In the genomic region with DNA sequence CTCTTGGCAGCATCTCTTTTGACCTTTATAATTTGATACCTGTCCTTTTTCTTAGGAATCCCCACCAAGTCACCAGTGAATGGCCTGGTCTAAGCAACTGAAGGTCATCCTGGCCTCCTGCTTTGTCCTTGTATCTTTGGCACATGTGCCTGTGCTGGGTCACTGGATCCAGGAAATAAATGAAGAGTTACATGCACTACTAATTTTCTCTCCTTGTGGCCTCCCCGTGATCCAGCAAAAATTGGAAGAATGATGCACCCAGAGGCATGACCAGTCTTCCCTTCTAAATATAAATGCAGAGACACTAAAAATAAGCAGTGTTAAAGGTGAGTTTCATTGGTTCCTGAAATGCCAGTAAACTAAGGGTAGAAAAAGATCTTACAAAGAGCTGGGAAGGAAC, we compare ENCODE assay signal across 20 mouse cellular contexts.
DNase-seq lines count a peak whose midpoint lies in the region; ATAC-seq and TF ChIP-seq lines count a peak whose summit lies in the region.
"Had no signal": no experiment of that assay in that cellular context is flagged by ENCODE, and none has a peak within 500 bp of the region (broad histone marks: within the 10 kb centered on the region; RNA-seq: fewer than 3 reads in every experiment).

No protein-coding gene starts in this region.

- no peaks in the 10 kb centered on the region for H3K9me3 ChIP-seq in heart, embryonic 10.5 days
- no peaks in the 10 kb centered on the region for H3K9me3 ChIP-seq in heart, postnatal 0 days (replicated peaks; ENCODE audit: control insufficient read depth, low read length)
- H3K9me3 ChIP-seq in forebrain, embryonic 14.5 days (replicated peaks; ENCODE audit: control insufficient read depth, low read length), result no peaks in the 10 kb centered on the region
- H3K9me3 ChIP-seq: hindbrain, embryonic 13.5 days; limb, embryonic 13.5 days; liver, embryonic 13.5 days; neural tube, embryonic 15.5 days had no signal

- DNase-seq in gastrocnemius, adult 18-20 months (ENCODE audit: low spot score), result peak; percentile 75
- DNase-seq in gastrocnemius, postnatal 36 days, result no peak
- DNase-seq in heart, adult 8-10 months (ENCODE audit: low spot score), result peak; percentile 72
- DNase-seq in heart, embryonic 10.5 days (ENCODE audit: low spot score), result no peak
- peak; percentile 16 for DNase-seq in adrenal gland, postnatal 10 days
- DNase-seq in heart, postnatal 0 days (ENCODE audit: low spot score), result no peak
- DNase-seq in forebrain, embryonic 14.5 days (ENCODE audit: low spot score), result no peak
- no peak for DNase-seq in Muller cell, postnatal 12 days (ENCODE audit: inconsistent ontology term)
- DNase-seq: cerebellum, adult 8-10 months; liver, embryonic 13.5 days; lung, embryonic 14.5 days; lung, postnatal 36 days; spleen, adult 18-20 months; thymus, postnatal 36 days had no signal

- H3K4me2 ChIP-seq in heart, postnatal 0 days (ENCODE audit: low read depth, low read length), result no peak overlapping the region
- H3K4me2 ChIP-seq in forebrain, embryonic 14.5 days (ENCODE audit: low read length), result no peak overlapping the region
- H3K4me2 ChIP-seq: hindbrain, embryonic 13.5 days; limb, embryonic 13.5 days; liver, embryonic 13.5 days; lung, embryonic 14.5 days; neural tube, embryonic 15.5 days had no signal

- no peaks in the 10 kb centered on the region for H3K27me3 ChIP-seq in heart, embryonic 10.5 days (ENCODE audit: insufficient read depth, poor library complexity, severe bottlenecking)
- no peaks in the 10 kb centered on the region for H3K27me3 ChIP-seq in heart, postnatal 0 days (ENCODE audit: control insufficient read depth, insufficient read depth, low read length)
- no peaks in the 10 kb centered on the region for H3K27me3 ChIP-seq in forebrain, embryonic 14.5 days (replicated peaks; ENCODE audit: control insufficient read depth, insufficient read depth, low read length)
- H3K27me3 ChIP-seq: CH12.LX; hindbrain, embryonic 13.5 days; limb, embryonic 13.5 days; liver, embryonic 13.5 days; neural tube, embryonic 15.5 days had no signal

- intact Hi-C loops in gastrocnemius, postnatal 36 days (cut with DNase I), result no loop called here

- no peak overlapping the region for H3K4me3 ChIP-seq in heart, embryonic 10.5 days
- no peak overlapping the region for H3K4me3 ChIP-seq in heart, postnatal 0 days (ENCODE audit: low read depth, low read length)
- no peak overlapping the region for H3K4me3 ChIP-seq in forebrain, embryonic 14.5 days (ENCODE audit: low read depth, low read length)
- H3K4me3 ChIP-seq: hindbrain, embryonic 13.5 days; limb, embryonic 13.5 days; liver, embryonic 13.5 days; neural tube, embryonic 15.5 days had no signal

- no peak overlapping the region for H3K9ac ChIP-seq in heart, postnatal 0 days (replicated peaks; ENCODE audit: low read depth, low read length)
- H3K9ac ChIP-seq in forebrain, embryonic 14.5 days (ENCODE audit: low read length), result no peak overlapping the region
- H3K9ac ChIP-seq: hindbrain, embryonic 13.5 days; limb, embryonic 13.5 days; liver, embryonic 13.5 days; lung, embryonic 14.5 days; neural tube, embryonic 15.5 days had no signal

- H3K36me3 ChIP-seq in heart, embryonic 10.5 days, result no peaks in the 10 kb centered on the region
- no peaks in the 10 kb centered on the region for H3K36me3 ChIP-seq in heart, postnatal 0 days (replicated peaks; ENCODE audit: control insufficient read depth, insufficient read depth, low read length)
- H3K36me3 ChIP-seq in forebrain, embryonic 14.5 days (ENCODE audit: control insufficient read depth, insufficient read depth, low read length), result no peaks in the 10 kb centered on the region
- H3K36me3 ChIP-seq: hindbrain, embryonic 13.5 days; limb, embryonic 13.5 days; liver, embryonic 13.5 days; neural tube, embryonic 15.5 days had no signal

- 73% methylated on average over 1 of the region's 1 CpGs for WGBS in heart, embryonic 10.5 days
- WGBS in heart, postnatal 0 days, result 66% methylated on average over 1 of the region's 1 CpGs
- WGBS in forebrain, embryonic 14.5 days, result 82% methylated on average over 1 of the region's 1 CpGs

- TF ChIP-seq CTCF in heart, postnatal 0 days (IDR thresholded peaks at IDR 0.05; ENCODE audit: low read depth), result no peak

- no peak overlapping the region for H3K27ac ChIP-seq in heart, embryonic 10.5 days
- peak overlapping the region; percentile 3 for H3K27ac ChIP-seq in heart, postnatal 0 days (ENCODE audit: low read depth)
- H3K27ac ChIP-seq in forebrain, embryonic 14.5 days (ENCODE audit: low read depth, low read length), result no peak overlapping the region
- H3K27ac ChIP-seq: hindbrain, embryonic 13.5 days; limb, embryonic 13.5 days; liver, embryonic 13.5 days; neural tube, embryonic 15.5 days had no signal

- no peaks in the 10 kb centered on the region for H3K4me1 ChIP-seq in heart, embryonic 10.5 days
- H3K4me1 ChIP-seq in heart, postnatal 0 days (ENCODE audit: control insufficient read depth, insufficient read depth), result peaks cover 13% of the 10 kb centered on the region; the same call in 1 of the 2 replicates
- H3K4me1 ChIP-seq in forebrain, embryonic 14.5 days (ENCODE audit: control insufficient read depth, insufficient read depth, low read length), result no peaks in the 10 kb centered on the region
- H3K4me1 ChIP-seq: hindbrain, embryonic 13.5 days; limb, embryonic 13.5 days; liver, embryonic 13.5 days; neural tube, embryonic 15.5 days had no signal

- 0 out of 2 replicates have a peak, but pooled peaks have one; percentile 20 for ATAC-seq in heart, postnatal 0 days (ENCODE audit: insufficient read depth, low read depth)
- no peak for ATAC-seq in forebrain, embryonic 14.5 days
- ATAC-seq: inflammation-experienced regulatory T-cells, adult 6 months; midbrain, embryonic 16.5 days had no signal

- no peak for TF ChIP-seq EP300 in heart, postnatal 0 days (IDR thresholded peaks at IDR 0.05; ENCODE audit: low read depth)

Comparison
In these comparisons a context has a peak if more than half of its experiments do, and no peak if none do; other contexts are left out.
1. DNase-seq: peak in gastrocnemius, adult 18-20 months (single experiment), heart, adult 8-10 months (single experiment) and adrenal gland, postnatal 10 days (single experiment); none in gastrocnemius, postnatal 36 days (0 of 2), heart, embryonic 10.5 days (single experiment), heart, postnatal 0 days (single experiment), forebrain, embryonic 14.5 days (single experiment) and Muller cell, postnatal 12 days (single experiment).